Mouse (Mus musculus) neural tube, embryonic 14.5 days (tissue): ENCODE measurements around the gene Cep170. TPM values are rescaled to one million over a fixed set of nuclear protein-coding genes. Genes with fewer than 3 reads are reported as not detected.
"Not testable (repeated sequence)": the region's sequence is repeated elsewhere in the genome, so short reads cannot be mapped to it uniquely, and the experiment has no call there.

ENCODE experiments used
- ATAC-seq: fragments of 200-750 bp; cut with Nextera tagmentation; 2 replicates; pipeline ENCODE4 v1.8.0; 2017; ENCODE audit warnings: low read depth, mild to moderate bottlenecking, moderate TSS enrichment, moderate library complexity
- H3K27ac ChIP-seq: fragments of 300-500 bp; sonication (generic); 2 replicates; pipeline ENCODE4 v1.5.1; 2014; ENCODE audit warnings: low read depth, mild to moderate bottlenecking, control low read depth, low read length, moderate library complexity, mixed read lengths
- H3K27me3 ChIP-seq: fragments of 300-500 bp; sonication (generic); 2 replicates; pipeline ENCODE4 v1.6.1; 2014; ENCODE audit warnings: low read length; ENCODE audit not compliant: control insufficient read depth, insufficient read depth
- H3K36me3 ChIP-seq: fragments of 300-500 bp; sonication (generic); 2 replicates; pipeline ENCODE4 v1.6.1; 2014; ENCODE audit warnings: low read length, mixed read lengths; ENCODE audit not compliant: control insufficient read depth, insufficient read depth
- H3K4me1 ChIP-seq: fragments of 300-500 bp; sonication (generic); 2 replicates; pipeline ENCODE4 v1.6.1; 2014; ENCODE audit warnings: low read length; ENCODE audit not compliant: control insufficient read depth, insufficient read depth
- H3K4me2 ChIP-seq: fragments of 300-500 bp; sonication (generic); 2 replicates; pipeline ENCODE4 v1.6.1; 2014; ENCODE audit warnings: mild to moderate bottlenecking, low read depth, low read length, control low read depth
- H3K4me3 ChIP-seq: fragments of 300-500 bp; sonication (generic); 2 replicates; pipeline ENCODE4 v1.5.1; 2014; ENCODE audit warnings: low read depth, low read length, control low read depth, mixed read lengths
- H3K9ac ChIP-seq: fragments of 300-500 bp; sonication (generic); replicated peaks from 2 replicates; pipeline ENCODE4 v1.6.1; 2014; ENCODE audit warnings: low read depth, mild to moderate bottlenecking, control low read depth, low read length, mixed read lengths
- H3K9me3 ChIP-seq: fragments of 300-500 bp; sonication (generic); 2 replicates; pipeline ENCODE4 v1.6.1; 2016; ENCODE audit warnings: low read length; ENCODE audit not compliant: control insufficient read depth
- WGBS: fragments of 180-500 bp; shearing (Covaris S2); extraction: QIAGEN DNeasy Blood & Tissue Kit; methylation state at CpG from one replicate; pipeline ENCODE4 v1.1.7; 2014; 5-methylcytosine and 5-hydroxymethylcytosine counted together
- polyA plus RNA-seq: library from polyadenylated mRNA; unstranded; fragments of >200 nt; fragmentation: Nextera tagmentation; extraction: Ambion mirVana; gene quantifications from 2 replicates; pipeline ENCODE4 v1.2.1, GENCODE M21; 2014

Cep170 gene
- polyA plus RNA-seq, 1 experiment from 2014 or later, result 157 TPM

- H3K4me1 ChIP-seq, H3K36me3 ChIP-seq, ATAC-seq, H3K4me2 ChIP-seq, H3K9me3 ChIP-seq, H3K4me3 ChIP-seq, H3K27ac ChIP-seq, H3K27me3 ChIP-seq, H3K9ac ChIP-seq: not testable (repeated sequence)
- WGBS, result 57% methylated on average over 7 of the region's 7 CpGs
These were observed 22.7 kb upstream of the Cep170 start for GRCm38 (mm10) chr1:176836562-176836961.

GRCm38 (mm10) chr1:176835501-176836294 lies 21.8 kb upstream of the Cep170 start:
- Histone ChIP-seq H3K4me2 (peak overlapping the region; percentile 60), H3K36me3 (no peaks in the 10 kb centered on the region), H3K27ac (no peak overlapping the region), H3K4me3 (peak overlapping the region; percentile 23; the same call in 1 of the 2 replicates), H3K9me3 (no peaks in the 10 kb centered on the region), H3K4me1 (no peaks in the 10 kb centered on the region), H3K9ac (peak overlapping the region; percentile 47; the same call in 1 of the 2 replicates), H3K27me3 (no peaks in the 10 kb centered on the region)
- ATAC-seq, result peak; percentile 60; the same call in 1 of the 2 replicates
- WGBS, result 2% methylated on average over 37 of the region's 41 CpGs

GRCm38 (mm10) chr1:176834880-176835279 lies 21.0 kb upstream of the Cep170 start:
- no peaks in the 10 kb centered on the region for H3K36me3 ChIP-seq
- H3K27me3 ChIP-seq, result no peaks in the 10 kb centered on the region
- 49% methylated on average over 6 of the region's 6 CpGs for WGBS
- H3K9ac ChIP-seq, result no peak overlapping the region
- no peak overlapping the region for H3K4me2 ChIP-seq
- H3K27ac ChIP-seq, result no peak overlapping the region
- ATAC-seq, result no peak
- no peaks in the 10 kb centered on the region for H3K9me3 ChIP-seq
- no peaks in the 10 kb centered on the region for H3K4me1 ChIP-seq
- H3K4me3 ChIP-seq, result no peak overlapping the region

- Histone ChIP-seq H3K4me2 (no peak overlapping the region), H3K9ac (no peak overlapping the region), H3K9me3 (no peaks in the 10 kb centered on the region), H3K36me3 (no peaks in the 10 kb centered on the region), H3K4me3 (no peak overlapping the region), H3K4me1 (no peaks in the 10 kb centered on the region), H3K27me3 (no peaks in the 10 kb centered on the region), H3K27ac (no peak overlapping the region)
- no peak for ATAC-seq
- WGBS, result 88% methylated on average over 3 of the region's 3 CpGs
These were observed 20.1 kb upstream of the Cep170 start for GRCm38 (mm10) chr1:176833948-176834347.

GRCm38 (mm10) chr1:176833257-176833656 lies 19.4 kb upstream of the Cep170 start:
- H3K27me3 ChIP-seq, result no peaks in the 10 kb centered on the region
- H3K4me3 ChIP-seq, result no peak overlapping the region
- H3K4me1 ChIP-seq, result no peaks in the 10 kb centered on the region
- H3K9ac ChIP-seq, result no peak overlapping the region
- H3K4me2 ChIP-seq, result no peak overlapping the region
- no peak overlapping the region for H3K27ac ChIP-seq
- ATAC-seq, result no peak
- no peaks in the 10 kb centered on the region for H3K9me3 ChIP-seq
- no peaks in the 10 kb centered on the region for H3K36me3 ChIP-seq

- no peaks in the 10 kb centered on the region for H3K27me3 ChIP-seq
- no peaks in the 10 kb centered on the region for H3K4me1 ChIP-seq
- H3K36me3 ChIP-seq, result no peaks in the 10 kb centered on the region
- no peak overlapping the region for H3K9ac ChIP-seq
- H3K27ac ChIP-seq, result no peak overlapping the region
- 87% methylated on average over 8 of the region's 8 CpGs for WGBS
- no peak overlapping the region for H3K4me2 ChIP-seq
- ATAC-seq, result no peak
- H3K9me3 ChIP-seq, result no peaks in the 10 kb centered on the region
- no peak overlapping the region for H3K4me3 ChIP-seq
These were observed 18.7 kb upstream of the Cep170 start for GRCm38 (mm10) chr1:176832607-176833006.

GRCm38 (mm10) chr1:176832071-176832470 lies 18.2 kb upstream of the Cep170 start:
- no peak overlapping the region for H3K4me2 ChIP-seq
- H3K36me3 ChIP-seq, result no peaks in the 10 kb centered on the region
- H3K9ac ChIP-seq, result no peak overlapping the region
- H3K9me3 ChIP-seq, result no peaks in the 10 kb centered on the region
- ATAC-seq, result no peak
- no peaks in the 10 kb centered on the region for H3K4me1 ChIP-seq
- H3K4me3 ChIP-seq, result no peak overlapping the region
- no peaks in the 10 kb centered on the region for H3K27me3 ChIP-seq
- H3K27ac ChIP-seq, result no peak overlapping the region
- 83% methylated on average over 2 of the region's 2 CpGs for WGBS

- 91% methylated on average over 12 of the region's 12 CpGs for WGBS
- Histone ChIP-seq H3K36me3 (no peaks in the 10 kb centered on the region), H3K9ac (no peak overlapping the region), H3K27me3 (no peaks in the 10 kb centered on the region), H3K27ac (no peak overlapping the region), H3K4me1 (no peaks in the 10 kb centered on the region), H3K4me2 (no peak overlapping the region), H3K9me3 (no peaks in the 10 kb centered on the region), H3K4me3 (no peak overlapping the region)
- ATAC-seq, result no peak
These were observed 14.8 kb upstream of the Cep170 start for GRCm38 (mm10) chr1:176828666-176829065.

- no peak overlapping the region for H3K4me2 ChIP-seq
- H3K36me3 ChIP-seq, result no peaks in the 10 kb centered on the region
- H3K9ac ChIP-seq, result no peak overlapping the region
- no peak for ATAC-seq
- no peaks in the 10 kb centered on the region for H3K9me3 ChIP-seq
- 80% methylated on average over 5 of the region's 5 CpGs for WGBS
- no peak overlapping the region for H3K4me3 ChIP-seq
- H3K27ac ChIP-seq, result no peak overlapping the region
- no peaks in the 10 kb centered on the region for H3K4me1 ChIP-seq
- H3K27me3 ChIP-seq, result no peaks in the 10 kb centered on the region
These were observed 14.1 kb upstream of the Cep170 start for GRCm38 (mm10) chr1:176827945-176828485.
